Mouse (Mus musculus) neural tube, embryonic 14.5 days (tissue): ENCODE results near the gene Zbtb16. TPM values are rescaled to one million over a fixed set of nuclear protein-coding genes. Genes with fewer than 3 reads are reported as not detected.

Experiments
- ATAC-seq: fragments of 200-750 bp; cut with Nextera tagmentation; 2 replicates; pipeline ENCODE4 v1.8.0; 2017; ENCODE audit warnings: low read depth, mild to moderate bottlenecking, moderate TSS enrichment, moderate library complexity
- H3K27ac ChIP-seq: fragments of 300-500 bp; sonication (generic); 2 replicates; pipeline ENCODE4 v1.5.1; 2014; ENCODE audit warnings: low read depth, mild to moderate bottlenecking, control low read depth, low read length, moderate library complexity, mixed read lengths
- H3K27me3 ChIP-seq: fragments of 300-500 bp; sonication (generic); 2 replicates; pipeline ENCODE4 v1.6.1; 2014; ENCODE audit warnings: low read length; ENCODE audit not compliant: control insufficient read depth, insufficient read depth
- H3K36me3 ChIP-seq: fragments of 300-500 bp; sonication (generic); 2 replicates; pipeline ENCODE4 v1.6.1; 2014; ENCODE audit warnings: low read length, mixed read lengths; ENCODE audit not compliant: control insufficient read depth, insufficient read depth
- H3K4me1 ChIP-seq: fragments of 300-500 bp; sonication (generic); 2 replicates; pipeline ENCODE4 v1.6.1; 2014; ENCODE audit warnings: low read length; ENCODE audit not compliant: control insufficient read depth, insufficient read depth
- H3K4me2 ChIP-seq: fragments of 300-500 bp; sonication (generic); 2 replicates; pipeline ENCODE4 v1.6.1; 2014; ENCODE audit warnings: mild to moderate bottlenecking, low read depth, low read length, control low read depth
- H3K4me3 ChIP-seq: fragments of 300-500 bp; sonication (generic); 2 replicates; pipeline ENCODE4 v1.5.1; 2014; ENCODE audit warnings: low read depth, low read length, control low read depth, mixed read lengths
- H3K9ac ChIP-seq: fragments of 300-500 bp; sonication (generic); replicated peaks from 2 replicates; pipeline ENCODE4 v1.6.1; 2014; ENCODE audit warnings: low read depth, mild to moderate bottlenecking, control low read depth, low read length, mixed read lengths
- H3K9me3 ChIP-seq: fragments of 300-500 bp; sonication (generic); 2 replicates; pipeline ENCODE4 v1.6.1; 2016; ENCODE audit warnings: low read length; ENCODE audit not compliant: control insufficient read depth
- WGBS: fragments of 180-500 bp; shearing (Covaris S2); extraction: QIAGEN DNeasy Blood & Tissue Kit; methylation state at CpG from one replicate; pipeline ENCODE4 v1.1.7; 2014; 5-methylcytosine and 5-hydroxymethylcytosine counted together
- polyA plus RNA-seq: library from polyadenylated mRNA; unstranded; fragments of >200 nt; fragmentation: Nextera tagmentation; extraction: Ambion mirVana; gene quantifications from 2 replicates; pipeline ENCODE4 v1.2.1, GENCODE M21; 2014

Gene Zbtb16
- polyA plus RNA-seq, 1 experiment from 2014 or later, result 12.0 TPM

DNA sequence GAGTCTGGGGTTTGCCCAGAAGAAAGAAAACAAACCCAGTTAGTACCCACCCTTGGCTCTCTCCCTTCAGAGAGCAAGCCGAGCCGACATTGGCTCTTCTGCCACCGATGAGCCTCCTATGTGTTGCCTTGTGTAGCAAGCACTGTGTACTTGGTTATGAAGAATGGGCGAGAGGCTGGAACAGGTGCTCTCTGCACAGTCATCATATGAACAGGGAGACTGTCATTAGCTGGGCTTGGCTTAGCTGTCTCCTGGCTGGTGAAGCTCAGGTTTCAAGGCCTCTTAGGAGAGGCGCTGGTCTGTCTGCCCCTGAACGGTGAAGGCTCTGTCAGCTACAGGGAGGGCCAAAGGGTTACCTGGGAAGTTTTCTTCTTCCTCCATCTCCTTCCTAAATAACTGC is 62.9 kb downstream of the Zbtb16 start:
- H3K27ac ChIP-seq, result no peak overlapping the region
- H3K4me1 ChIP-seq, result no peaks in the 10 kb centered on the region
- no peaks in the 10 kb centered on the region for H3K9me3 ChIP-seq
- H3K4me3 ChIP-seq, result no peak overlapping the region
- H3K9ac ChIP-seq, result no peak overlapping the region
- H3K27me3 ChIP-seq, result no peaks in the 10 kb centered on the region
- H3K36me3 ChIP-seq, result no peaks in the 10 kb centered on the region
- no peak for ATAC-seq
- no peak overlapping the region for H3K4me2 ChIP-seq
- 93% methylated on average over 6 of the region's 6 CpGs for WGBS

DNA sequence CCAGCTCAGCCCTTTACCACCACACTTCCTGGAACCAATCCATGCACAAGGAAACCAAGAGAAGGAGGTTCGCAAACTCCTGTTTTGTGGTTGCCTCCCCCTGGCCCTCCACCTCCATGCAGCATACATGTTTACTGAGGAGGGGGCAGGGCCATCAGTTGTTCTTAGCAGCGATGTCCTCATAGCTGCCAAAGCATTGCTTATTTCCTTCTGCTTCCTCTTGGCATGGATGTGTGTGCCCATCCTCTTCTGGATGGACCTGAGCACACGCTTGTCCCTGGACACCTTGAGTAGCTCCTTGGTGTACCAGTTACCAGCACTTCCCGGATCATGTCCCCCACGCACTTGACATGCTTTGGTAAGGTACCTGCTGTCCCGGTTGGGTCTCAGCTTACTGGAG is 64.5 kb downstream of the Zbtb16 start:
- Histone ChIP-seq H3K4me1 (no peaks in the 10 kb centered on the region), H3K36me3 (no peaks in the 10 kb centered on the region), H3K27ac (no peak overlapping the region), H3K4me3 (no peak overlapping the region), H3K27me3 (no peaks in the 10 kb centered on the region), H3K4me2 (no peak overlapping the region), H3K9me3 (no peaks in the 10 kb centered on the region), H3K9ac (no peak overlapping the region)
- ATAC-seq, result no peak
- 95% methylated on average over 6 of the region's 6 CpGs for WGBS

DNA sequence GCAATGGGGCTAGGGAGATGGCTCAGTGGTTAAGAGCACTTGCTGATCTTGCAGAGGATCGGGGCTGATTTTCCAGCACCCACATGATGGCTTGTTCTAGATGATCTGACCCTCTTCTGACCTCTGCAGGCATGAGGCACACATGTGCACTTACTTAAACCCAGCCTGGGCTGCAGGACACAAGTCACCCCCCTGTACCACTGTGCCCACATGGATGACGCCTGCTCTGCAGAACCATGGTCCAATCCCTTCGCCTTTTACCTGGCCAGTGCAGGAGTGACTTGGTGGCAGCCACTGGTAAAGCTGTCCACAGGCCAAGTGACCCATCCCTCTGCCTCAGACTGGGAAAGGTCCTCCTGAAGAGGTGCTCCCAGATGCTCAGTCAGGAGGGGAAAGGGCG is 67.1 kb downstream of the Zbtb16 start:
- Histone ChIP-seq H3K9ac (no peak overlapping the region), H3K27ac (no peak overlapping the region), H3K4me1 (no peaks in the 10 kb centered on the region), H3K36me3 (no peaks in the 10 kb centered on the region), H3K4me2 (no peak overlapping the region), H3K9me3 (no peaks in the 10 kb centered on the region), H3K27me3 (no peaks in the 10 kb centered on the region), H3K4me3 (no peak overlapping the region)
- ATAC-seq, result no peak
- WGBS, result 92% methylated on average over 4 of the region's 4 CpGs

DNA sequence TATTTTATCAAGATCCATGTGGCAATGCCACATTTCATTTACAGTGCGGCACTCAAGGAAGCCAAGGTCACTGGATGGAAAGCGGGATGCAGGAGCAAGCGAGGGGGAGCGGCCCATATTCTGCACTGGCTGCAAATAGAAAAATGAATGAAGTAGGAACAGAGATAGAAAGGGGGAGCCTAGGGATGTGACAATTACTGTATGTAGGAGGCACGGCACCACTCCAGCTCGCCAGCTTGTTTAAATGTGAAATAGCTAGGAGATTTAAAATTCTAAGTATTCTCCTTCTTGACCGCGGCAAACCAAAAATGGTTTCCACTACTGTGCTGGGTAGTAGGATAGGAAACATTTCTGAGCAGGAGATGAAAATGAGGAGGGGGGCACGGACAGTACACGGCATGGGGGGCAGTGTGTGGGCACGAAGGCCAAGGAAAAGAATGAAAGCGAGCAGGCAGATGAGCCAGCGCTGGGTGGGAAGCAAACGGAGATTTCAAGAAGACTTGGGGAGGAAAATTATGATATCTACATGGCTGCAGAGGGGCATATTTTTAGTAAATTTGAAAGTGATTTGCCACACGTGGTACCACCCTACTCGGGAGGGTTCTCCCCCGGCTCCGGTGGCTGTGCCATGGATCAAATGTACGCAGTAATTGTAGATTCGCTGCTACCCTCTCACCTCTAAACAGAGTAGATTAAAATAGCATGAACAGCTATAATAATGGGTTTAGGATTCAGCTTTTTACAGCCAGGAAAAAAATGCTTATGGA is 68.2 kb downstream of the Zbtb16 start:
- Histone ChIP-seq H3K27ac (no peak overlapping the region), H3K27me3 (no peaks in the 10 kb centered on the region), H3K9me3 (no peaks in the 10 kb centered on the region), H3K4me1 (no peaks in the 10 kb centered on the region), H3K36me3 (no peaks in the 10 kb centered on the region), H3K9ac (no peak overlapping the region), H3K4me2 (no peak overlapping the region), H3K4me3 (no peak overlapping the region)
- 87% methylated on average over 20 of the region's 20 CpGs for WGBS
- no peak for ATAC-seq

DNA sequence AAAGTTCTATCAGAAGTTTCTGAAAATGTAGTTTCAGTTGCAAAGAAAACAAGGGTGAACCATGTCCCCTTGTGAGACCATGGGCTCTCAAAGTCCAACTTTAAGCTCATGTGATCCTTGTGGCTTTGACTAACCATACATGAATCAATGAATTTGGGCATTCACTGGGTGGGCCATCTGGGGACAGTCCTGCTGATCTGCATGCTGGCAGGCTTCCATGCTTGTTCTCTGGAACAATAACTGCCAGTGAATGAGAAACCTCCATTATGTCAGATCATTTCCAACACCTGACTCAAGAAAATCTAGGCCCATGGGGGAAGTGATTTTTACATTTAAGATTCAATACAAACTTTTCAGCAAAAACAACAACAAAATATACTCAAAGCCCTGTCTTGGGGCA is 70.1 kb downstream of the Zbtb16 start:
- H3K9me3 ChIP-seq, result no peaks in the 10 kb centered on the region
- 0 out of 2 replicates have a peak, but pooled peaks cover 3% of the 10 kb centered on the region for H3K4me1 ChIP-seq
- no peak overlapping the region for H3K27ac ChIP-seq
- no peak for ATAC-seq
- H3K4me2 ChIP-seq, result no peak overlapping the region
- no peaks in the 10 kb centered on the region for H3K27me3 ChIP-seq
- H3K4me3 ChIP-seq, result no peak overlapping the region
- no peaks in the 10 kb centered on the region for H3K36me3 ChIP-seq
- H3K9ac ChIP-seq, result no peak overlapping the region

DNA sequence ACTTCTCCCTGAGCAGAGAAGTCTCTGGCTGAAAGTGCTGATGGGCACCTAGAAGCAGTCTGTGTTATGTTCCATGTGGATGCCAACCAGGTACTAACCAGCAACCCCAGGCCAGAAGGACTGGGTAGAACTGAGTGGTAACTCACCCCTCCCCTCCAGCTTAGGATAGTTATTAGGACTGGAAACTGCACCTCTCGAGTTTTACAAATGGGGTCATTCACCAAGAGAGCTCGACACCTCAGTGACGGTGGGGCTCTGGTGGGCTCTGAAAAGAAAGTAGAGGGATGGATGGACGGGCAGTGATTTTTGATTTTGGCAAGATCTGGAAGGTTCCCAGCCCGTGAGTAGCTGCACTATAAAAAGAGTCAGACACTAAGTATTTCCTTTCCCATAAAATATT is 71.7 kb downstream of the Zbtb16 start:
- no peak overlapping the region for H3K27ac ChIP-seq
- H3K9ac ChIP-seq, result no peak overlapping the region
- H3K4me2 ChIP-seq, result no peak overlapping the region
- peaks cover 8% of the 10 kb centered on the region; the same call in 1 of the 2 replicates for H3K4me1 ChIP-seq
- no peak overlapping the region for H3K4me3 ChIP-seq
- no peaks in the 10 kb centered on the region for H3K36me3 ChIP-seq
- no peaks in the 10 kb centered on the region for H3K9me3 ChIP-seq
- no peak for ATAC-seq
- H3K27me3 ChIP-seq, result no peaks in the 10 kb centered on the region
- WGBS, result 83% methylated on average over 5 of the region's 5 CpGs

DNA sequence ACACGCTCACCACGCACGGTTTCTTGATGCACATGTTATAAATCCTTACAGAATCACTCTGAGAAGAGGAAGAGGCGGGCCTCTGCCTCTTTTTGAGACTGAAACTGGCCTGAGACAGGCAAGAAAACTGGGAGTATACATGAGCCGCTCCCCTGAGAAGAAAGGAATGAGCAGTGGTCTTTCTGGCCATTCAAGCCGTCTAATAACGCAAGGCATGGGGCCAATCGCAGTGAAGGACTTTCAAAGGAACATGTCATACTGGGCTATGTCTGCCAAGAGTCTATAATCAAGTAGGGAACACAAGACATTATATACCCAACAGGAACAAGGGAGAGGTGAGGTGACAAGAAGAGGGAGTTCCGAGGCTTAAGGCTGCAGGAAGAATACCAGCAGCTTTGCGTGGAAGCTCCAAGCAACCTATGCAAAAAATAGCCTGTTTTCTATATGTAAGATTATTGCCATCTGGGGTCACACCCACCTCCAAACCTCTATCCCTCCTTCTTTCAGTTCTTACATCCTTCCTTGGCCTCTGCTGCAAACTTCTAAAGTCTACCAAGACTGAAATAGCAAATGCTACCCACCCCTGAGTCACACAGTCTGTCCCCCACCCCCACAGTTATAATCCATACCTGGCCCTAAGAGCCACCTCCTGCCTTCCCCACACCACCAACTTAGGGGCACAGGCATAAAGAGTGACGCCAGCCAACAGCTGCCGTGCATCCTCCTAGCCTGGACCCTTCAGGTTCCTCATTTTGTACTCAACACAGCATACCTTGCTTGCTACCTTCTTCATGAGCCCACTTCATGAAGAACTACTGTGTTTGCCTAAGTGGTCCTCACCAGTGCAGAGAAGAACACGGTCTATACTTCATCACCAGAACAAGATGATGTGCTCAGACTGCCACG is 74.0 kb downstream of the Zbtb16 start:
- no peak for ATAC-seq
- Histone ChIP-seq H3K9ac (no peak overlapping the region), H3K27me3 (no peaks in the 10 kb centered on the region), H3K9me3 (no peaks in the 10 kb centered on the region), H3K4me1 (peaks cover 16% of the 10 kb centered on the region; the same call in 1 of the 2 replicates), H3K27ac (no peak overlapping the region), H3K4me3 (no peak overlapping the region), H3K36me3 (no peaks in the 10 kb centered on the region), H3K4me2 (no peak overlapping the region)
- WGBS, result 91% methylated on average over 14 of the region's 14 CpGs

DNA sequence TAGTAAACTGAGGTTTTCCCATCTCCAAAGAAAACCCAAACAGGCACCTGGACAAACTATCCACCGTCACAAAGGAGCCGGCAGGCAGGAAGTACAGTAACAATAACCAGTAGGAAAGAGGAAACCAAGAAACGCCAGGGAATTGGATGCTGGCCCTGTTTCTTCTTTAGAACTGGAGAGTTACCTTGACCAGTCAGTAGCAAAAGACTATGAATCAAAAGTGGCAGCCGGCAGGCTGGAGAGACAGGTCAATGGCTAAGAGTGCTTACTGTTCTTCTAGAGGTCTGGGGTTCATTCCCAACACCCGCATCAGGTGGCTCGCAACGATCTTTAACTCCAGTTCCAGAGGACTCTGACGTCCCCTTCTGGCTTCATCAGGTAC is 74.9 kb downstream of the Zbtb16 start:
- ATAC-seq, result no peak

More for the DNA sequence above, 74.9 kb downstream of the Zbtb16 start:
- no peak overlapping the region for H3K4me2 ChIP-seq
- no peak overlapping the region for H3K27ac ChIP-seq
- H3K27me3 ChIP-seq, result no peaks in the 10 kb centered on the region
- 77% methylated on average over 8 of the region's 8 CpGs for WGBS
- no peak overlapping the region for H3K4me3 ChIP-seq
- H3K9ac ChIP-seq, result no peak overlapping the region
- H3K36me3 ChIP-seq, result no peaks in the 10 kb centered on the region
- no peaks in the 10 kb centered on the region for H3K9me3 ChIP-seq
- peaks cover 21% of the 10 kb centered on the region; the same call in 1 of the 2 replicates for H3K4me1 ChIP-seq
